Mouse (Mus musculus) liver, embryonic 12.5 days (tissue): ENCODE data around the gene Gsk3b. TPM values are rescaled to one million over a fixed set of nuclear protein-coding genes. Genes with fewer than 3 reads are reported as not detected.

Experiments used
- ATAC-seq: fragments of 200-750 bp; cut with Nextera tagmentation; 2 replicates; pipeline ENCODE4 v1.8.0; 2017; ENCODE audit warnings: moderate number of reproducible peaks, mild to moderate bottlenecking, moderate library complexity
- H3K27ac ChIP-seq: fragments of 300-500 bp; sonication (generic); 2 replicates; pipeline ENCODE4 v1.5.1; 2016; ENCODE audit warnings: mild to moderate bottlenecking
- H3K27me3 ChIP-seq: fragments of 300-500 bp; sonication (generic); replicated peaks from 2 replicates; pipeline ENCODE4 v1.6.1; 2016; ENCODE audit warnings: mild to moderate bottlenecking, moderate library complexity
- H3K36me3 ChIP-seq: fragments of 300-500 bp; sonication (generic); 2 replicates; pipeline ENCODE4 v1.6.1; 2016; ENCODE audit warnings: mild to moderate bottlenecking, moderate library complexity
- H3K4me1 ChIP-seq: fragments of 300-500 bp; sonication (generic); 2 replicates; pipeline ENCODE4 v1.6.1; 2016
- H3K4me2 ChIP-seq: fragments of 300-500 bp; sonication (generic); 2 replicates; pipeline ENCODE4 v1.6.1; 2016; ENCODE audit warnings: mild to moderate bottlenecking, moderate library complexity
- H3K4me3 ChIP-seq: fragments of 300-500 bp; sonication (generic); 2 replicates; pipeline ENCODE4 v1.5.1; 2016; ENCODE audit warnings: mild to moderate bottlenecking, moderate library complexity
- H3K9ac ChIP-seq: fragments of 300-500 bp; sonication (generic); 2 replicates; pipeline ENCODE4 v1.6.1; 2016; ENCODE audit warnings: mild to moderate bottlenecking, moderate library complexity
- H3K9me3 ChIP-seq: fragments of 300-500 bp; sonication (generic); replicated peaks from 2 replicates; pipeline ENCODE4 v1.6.1; 2016; ENCODE audit warnings: mild to moderate bottlenecking, moderate library complexity
- WGBS: fragments of 180-500 bp; shearing (Covaris S2); methylation state at CpG from one replicate; pipeline ENCODE4 v1.1.7; 2016; ENCODE audit not compliant: insufficient replicate concordance; 5-methylcytosine and 5-hydroxymethylcytosine counted together
- polyA plus RNA-seq: library from polyadenylated mRNA; unstranded; fragments of >200 nt; fragmentation: Nextera tagmentation; extraction: Ambion mirVana; gene quantifications from 2 replicates; pipeline ENCODE4 v1.2.1, GENCODE M21; 2016

The Gsk3b gene
- polyA plus RNA-seq, 1 experiment from 2014 or later: 17.4 TPM

GRCm38 (mm10) chr16:38255927-38256326 is 167.1 kb downstream of the Gsk3b start:
- Histone ChIP-seq H3K9ac (no peak overlapping the region), H3K27me3 (0 out of 2 replicates have a peak, but pooled peaks cover 7% of the 10 kb centered on the region), H3K27ac (no peak overlapping the region), H3K36me3 (no peaks in the 10 kb centered on the region), H3K4me3 (no peak overlapping the region), H3K4me2 (no peak overlapping the region), H3K4me1 (no peaks in the 10 kb centered on the region), H3K9me3 (no peaks in the 10 kb centered on the region)
- ATAC-seq: no peak
- WGBS: 74% methylated on average over 9 of the region's 9 CpGs

DNA sequence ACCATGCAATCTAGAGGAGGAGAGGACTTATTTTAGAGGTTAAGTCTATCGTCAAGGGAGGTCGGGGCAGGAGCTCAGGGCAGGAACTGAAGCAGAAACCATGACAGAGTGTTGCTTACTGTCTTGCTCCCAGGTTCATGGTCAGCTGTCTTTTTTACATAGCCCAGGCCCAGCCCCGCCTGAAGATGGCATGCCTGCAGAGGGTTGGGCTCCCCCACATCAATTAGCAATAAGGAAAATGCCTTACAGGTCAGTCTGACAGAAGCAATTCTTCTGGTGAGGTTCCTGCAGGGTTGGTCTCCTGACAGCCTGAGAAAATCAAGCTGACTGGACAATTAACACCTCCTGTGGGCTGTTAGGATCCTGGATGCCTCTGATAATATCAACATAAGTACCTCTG is 182.8 kb downstream of the Gsk3b start:
- Histone ChIP-seq H3K27ac (no peak overlapping the region), H3K4me2 (no peak overlapping the region), H3K4me3 (no peak overlapping the region), H3K36me3 (no peaks in the 10 kb centered on the region), H3K9ac (no peak overlapping the region), H3K27me3 (no peaks in the 10 kb centered on the region), H3K9me3 (no peaks in the 10 kb centered on the region), H3K4me1 (no peaks in the 10 kb centered on the region)
- WGBS: 25% methylated on average over 3 of the region's 3 CpGs
- no peak for ATAC-seq

- no peaks in the 10 kb centered on the region for H3K27me3 ChIP-seq
- no peaks in the 10 kb centered on the region for H3K9me3 ChIP-seq
- no peak overlapping the region for H3K4me3 ChIP-seq
- ATAC-seq: no peak
- no peak overlapping the region for H3K4me2 ChIP-seq
- H3K4me1 ChIP-seq: no peaks in the 10 kb centered on the region
- H3K27ac ChIP-seq: no peak overlapping the region
- H3K36me3 ChIP-seq: no peaks in the 10 kb centered on the region
- H3K9ac ChIP-seq: no peak overlapping the region
- 75% methylated on average over 5 of the region's 5 CpGs for WGBS
Measured at GRCm38 (mm10) chr16:38272483-38272882, 183.7 kb downstream of the Gsk3b start.

DNA sequence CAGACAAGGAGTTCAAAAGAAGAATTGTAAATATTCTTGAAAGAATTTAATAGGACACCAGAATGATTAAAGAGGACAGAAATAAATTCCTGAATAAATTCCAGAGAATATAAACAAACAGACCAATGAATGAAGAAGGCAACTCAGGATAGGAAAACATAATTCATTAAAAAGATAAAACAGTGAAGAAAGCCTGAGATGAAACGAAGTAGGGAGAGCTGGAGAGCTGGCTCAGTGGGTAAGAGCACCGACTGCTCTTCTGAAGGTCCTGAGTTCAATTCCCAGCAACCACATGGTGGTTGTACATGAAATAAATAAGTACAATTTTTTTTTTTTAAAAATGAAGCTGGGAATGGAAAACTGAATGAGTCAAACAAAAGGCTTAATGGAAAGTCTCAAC is 185.9 kb downstream of the Gsk3b start:
- Histone ChIP-seq H3K27ac (no peak overlapping the region), H3K4me2 (no peak overlapping the region), H3K4me3 (no peak overlapping the region), H3K27me3 (no peaks in the 10 kb centered on the region), H3K36me3 (no peaks in the 10 kb centered on the region), H3K4me1 (no peaks in the 10 kb centered on the region), H3K9me3 (no peaks in the 10 kb centered on the region), H3K9ac (no peak overlapping the region)
- 62% methylated on average over 2 of the region's 2 CpGs for WGBS
- no peak for ATAC-seq

- Histone ChIP-seq H3K9me3 (no peaks in the 10 kb centered on the region), H3K4me3 (no peak overlapping the region), H3K27me3 (no peaks in the 10 kb centered on the region; the same call in 1 of the 2 replicates), H3K27ac (no peak overlapping the region), H3K9ac (no peak overlapping the region), H3K4me2 (no peak overlapping the region), H3K4me1 (peaks cover 6% of the 10 kb centered on the region; the same call in 1 of the 2 replicates), H3K36me3 (no peaks in the 10 kb centered on the region)
- WGBS: 69% methylated on average over 5 of the region's 5 CpGs
- ATAC-seq: no peak
Measured at GRCm38 (mm10) chr16:38279794-38280193, 191.0 kb downstream of the Gsk3b start.

GRCm38 (mm10) chr16:38280951-38281350 is 192.2 kb downstream of the Gsk3b start:
- no peaks in the 10 kb centered on the region; the same call in 1 of the 2 replicates for H3K27me3 ChIP-seq
- no peaks in the 10 kb centered on the region for H3K9me3 ChIP-seq
- H3K4me1 ChIP-seq: peaks cover 6% of the 10 kb centered on the region; the same call in 1 of the 2 replicates
- ATAC-seq: no peak
- no peak overlapping the region for H3K4me3 ChIP-seq
- 69% methylated on average over 7 of the region's 7 CpGs for WGBS
- H3K4me2 ChIP-seq: no peak overlapping the region
- no peak overlapping the region for H3K27ac ChIP-seq
- no peaks in the 10 kb centered on the region for H3K36me3 ChIP-seq
- no peak overlapping the region for H3K9ac ChIP-seq

DNA sequence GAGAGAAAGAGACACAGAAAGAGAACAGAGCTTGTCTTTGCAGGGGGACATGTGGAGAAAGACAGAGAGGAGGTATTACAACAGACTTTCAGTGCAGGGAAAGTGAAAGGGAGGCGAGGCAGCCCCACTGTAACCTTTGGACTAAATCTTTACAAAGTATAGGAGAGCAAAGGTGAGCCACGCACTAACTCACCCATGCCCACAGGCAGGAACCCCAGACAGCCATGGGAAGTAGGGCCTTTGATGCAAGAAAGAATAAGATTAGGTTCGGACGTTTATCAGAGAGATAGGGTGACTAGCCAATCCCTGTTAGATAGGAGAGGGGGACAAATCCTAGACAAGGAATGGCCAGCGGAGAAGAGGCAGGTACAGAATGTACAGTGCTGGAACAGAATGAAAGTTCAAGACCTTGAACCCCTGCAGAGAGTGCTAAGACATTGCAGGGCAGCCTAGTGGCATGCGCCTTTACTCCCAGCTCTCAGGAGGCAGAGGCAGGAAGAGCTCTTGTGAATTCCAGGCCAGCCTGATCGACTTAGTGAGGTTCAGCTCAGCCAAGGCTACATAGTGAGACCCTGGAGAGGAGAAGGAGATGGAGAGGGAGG is 193.9 kb downstream of the Gsk3b start:
- ATAC-seq: peak; percentile 61
- peaks cover 10% of the 10 kb centered on the region for H3K4me1 ChIP-seq
- H3K4me2 ChIP-seq: 0 out of 2 replicates have a peak overlapping the region, but pooled peaks have one; percentile 7
- no peak overlapping the region for H3K4me3 ChIP-seq
- H3K9ac ChIP-seq: no peak overlapping the region; the same call in 1 of the 2 replicates
- no peaks in the 10 kb centered on the region for H3K9me3 ChIP-seq
- 50% methylated on average over 7 of the region's 7 CpGs for WGBS
- no peaks in the 10 kb centered on the region for H3K36me3 ChIP-seq
- H3K27ac ChIP-seq: peak overlapping the region; percentile 59; the same call in 1 of the 2 replicates
- no peaks in the 10 kb centered on the region; the same call in 1 of the 2 replicates for H3K27me3 ChIP-seq

DNA sequence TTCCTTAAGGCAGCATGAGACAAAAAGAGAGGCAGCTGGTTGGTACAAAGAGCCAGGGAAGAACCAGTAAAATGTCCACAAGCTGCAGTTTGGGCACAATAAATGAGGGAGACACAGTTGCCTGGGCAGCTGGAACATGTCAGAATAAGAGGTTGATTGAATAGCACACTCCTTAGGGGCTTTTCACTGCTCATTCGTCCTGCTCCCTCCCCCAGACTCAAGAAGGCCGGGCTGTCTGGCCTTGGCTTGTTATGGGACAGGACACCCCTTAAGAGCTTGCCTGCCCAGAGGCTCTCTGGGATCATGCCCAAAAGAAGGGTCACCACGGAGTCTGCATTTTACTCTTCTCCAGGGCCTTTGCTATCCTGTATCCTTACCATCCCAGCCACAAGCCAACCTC is 194.5 kb downstream of the Gsk3b start:
- H3K9ac ChIP-seq: no peak overlapping the region
- H3K27ac ChIP-seq: no peak overlapping the region
- no peaks in the 10 kb centered on the region for H3K36me3 ChIP-seq
- peaks cover 15% of the 10 kb centered on the region for H3K4me1 ChIP-seq
- no peak for ATAC-seq
- no peaks in the 10 kb centered on the region; the same call in 1 of the 2 replicates for H3K27me3 ChIP-seq
- H3K9me3 ChIP-seq: no peaks in the 10 kb centered on the region
- whole genome bisulfite sequencing: 43% methylated on average over 3 of the region's 3 CpGs
- no peak overlapping the region for H3K4me2 ChIP-seq
- H3K4me3 ChIP-seq: no peak overlapping the region

- H3K9ac ChIP-seq: no peak overlapping the region
- no peak overlapping the region for H3K27ac ChIP-seq
- H3K4me1 ChIP-seq: peaks cover 26% of the 10 kb centered on the region
- no peaks in the 10 kb centered on the region for H3K36me3 ChIP-seq
- H3K27me3 ChIP-seq: no peaks in the 10 kb centered on the region; the same call in 1 of the 2 replicates
- no peak overlapping the region for H3K4me2 ChIP-seq
- WGBS: 58% methylated on average over 7 of the region's 7 CpGs
- no peak overlapping the region for H3K4me3 ChIP-seq
- no peak for ATAC-seq
- no peaks in the 10 kb centered on the region for H3K9me3 ChIP-seq
Measured at GRCm38 (mm10) chr16:38285801-38286200, 197.0 kb downstream of the Gsk3b start.

DNA sequence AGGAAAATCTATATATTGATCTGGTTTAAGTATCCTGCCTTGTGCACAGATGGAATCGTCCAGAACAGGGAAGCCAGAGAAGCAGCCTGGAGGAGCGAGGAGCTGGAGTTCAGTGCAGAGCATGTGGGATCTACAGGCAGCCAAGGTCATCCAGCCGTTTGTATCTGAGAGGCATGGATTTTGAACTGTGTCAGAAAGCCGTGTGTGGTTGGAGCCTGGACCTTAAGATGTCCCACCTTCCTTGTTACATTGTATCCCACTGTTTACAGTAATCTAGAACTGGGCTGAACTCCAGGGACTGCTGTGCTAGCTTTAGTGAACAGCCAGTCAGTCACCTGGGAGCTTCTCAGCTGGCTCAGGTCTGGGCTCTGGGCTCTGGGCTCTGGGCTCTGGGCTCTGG is 197.7 kb downstream of the Gsk3b start:
- Histone ChIP-seq H3K4me1 (peaks cover 26% of the 10 kb centered on the region), H3K4me2 (no peak overlapping the region), H3K27ac (peak overlapping the region; percentile 62; the same call in 1 of the 2 replicates), H3K4me3 (no peak overlapping the region), H3K36me3 (no peaks in the 10 kb centered on the region), H3K27me3 (no peaks in the 10 kb centered on the region; the same call in 1 of the 2 replicates), H3K9ac (no peak overlapping the region), H3K9me3 (no peaks in the 10 kb centered on the region)
- ATAC-seq: no peak
- WGBS: 50% methylated on average over 4 of the region's 4 CpGs

DNA sequence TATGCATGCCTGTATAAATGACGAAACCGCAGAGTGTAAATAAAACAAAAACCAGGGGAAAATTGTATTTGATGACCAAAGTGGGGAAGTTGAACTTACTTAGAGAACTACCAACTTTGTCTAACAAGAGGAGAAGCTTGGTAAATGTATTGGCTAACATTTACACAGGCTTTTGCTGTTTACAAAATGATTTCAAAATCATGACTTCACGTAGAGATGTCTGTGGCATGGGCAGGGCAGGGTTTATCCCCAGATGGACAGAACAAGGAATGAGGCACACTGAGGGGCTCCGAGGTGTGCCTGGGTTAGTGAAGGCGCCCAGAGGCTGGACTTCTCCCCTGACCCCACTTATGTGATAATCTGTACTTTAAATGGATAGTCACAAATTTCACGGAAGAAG is 198.6 kb downstream of the Gsk3b start:
- no peaks in the 10 kb centered on the region for H3K9me3 ChIP-seq
- H3K36me3 ChIP-seq: no peaks in the 10 kb centered on the region
- H3K4me2 ChIP-seq: no peak overlapping the region; the same call in 1 of the 2 replicates
- H3K4me3 ChIP-seq: no peak overlapping the region
- peak overlapping the region; percentile 62; the same call in 1 of the 2 replicates for H3K27ac ChIP-seq
- no peak overlapping the region for H3K9ac ChIP-seq
- peaks cover 26% of the 10 kb centered on the region for H3K4me1 ChIP-seq
- peak; percentile 31; the same call in 1 of the 2 replicates for ATAC-seq
- WGBS: 70% methylated on average over 6 of the region's 6 CpGs
- H3K27me3 ChIP-seq: no peaks in the 10 kb centered on the region; the same call in 1 of the 2 replicates

GRCm38 (mm10) chr16:38287762-38288161 is 199.0 kb downstream of the Gsk3b start:
- Histone ChIP-seq H3K27me3 (no peaks in the 10 kb centered on the region; the same call in 1 of the 2 replicates), H3K4me3 (no peak overlapping the region), H3K9me3 (no peaks in the 10 kb centered on the region), H3K27ac (peak overlapping the region; percentile 67), H3K36me3 (no peaks in the 10 kb centered on the region), H3K9ac (no peak overlapping the region), H3K4me1 (peaks cover 26% of the 10 kb centered on the region), H3K4me2 (no peak overlapping the region)
- peak; percentile 68 for ATAC-seq
- WGBS: 77% methylated on average over 3 of the region's 3 CpGs
